Mouse (Mus musculus) testis, adult 2 months (tissue): Measurements from ENCODE around the gene Cish.

ENCODE experiments used
- CTCF ChIP-seq: fragments of 200-500 bp; IDR thresholded peaks from 2 replicates; pipeline ENCODE4 v1.5.1; 2012; ENCODE audit warnings: low read depth, mild to moderate bottlenecking, inconsistent platforms, low read length, moderate library complexity; ENCODE audit not compliant: control insufficient read depth, insufficient read depth, insufficient replicate concordance
- POLR2A ChIP-seq: fragments of 200-500 bp; IDR thresholded peaks from 2 replicates; pipeline ENCODE4 v1.6.1; 2012; ENCODE audit warnings: low read depth, mild to moderate bottlenecking, inconsistent platforms, low read length, moderate library complexity; ENCODE audit not compliant: control insufficient read depth

GRCm38 (mm10) chr9:107260836-107261235, 35.0 kb upstream of the Cish start:
- TF ChIP-seq CTCF, result no peak
- TF ChIP-seq POLR2A, result no peak
